Mouse (Mus musculus) urinary bladder, adult 18-20 months (tissue): Measurements from ENCODE around the gene Ager.

Experiments used
- DNase-seq, 2 experiments: peaks; one replicate each; pipeline ENCODE4 v3.0.0; 2022; ENCODE audit warnings: low spot score in 2 of 2, mixed read lengths in 2 of 2

The Ager gene

DNA sequence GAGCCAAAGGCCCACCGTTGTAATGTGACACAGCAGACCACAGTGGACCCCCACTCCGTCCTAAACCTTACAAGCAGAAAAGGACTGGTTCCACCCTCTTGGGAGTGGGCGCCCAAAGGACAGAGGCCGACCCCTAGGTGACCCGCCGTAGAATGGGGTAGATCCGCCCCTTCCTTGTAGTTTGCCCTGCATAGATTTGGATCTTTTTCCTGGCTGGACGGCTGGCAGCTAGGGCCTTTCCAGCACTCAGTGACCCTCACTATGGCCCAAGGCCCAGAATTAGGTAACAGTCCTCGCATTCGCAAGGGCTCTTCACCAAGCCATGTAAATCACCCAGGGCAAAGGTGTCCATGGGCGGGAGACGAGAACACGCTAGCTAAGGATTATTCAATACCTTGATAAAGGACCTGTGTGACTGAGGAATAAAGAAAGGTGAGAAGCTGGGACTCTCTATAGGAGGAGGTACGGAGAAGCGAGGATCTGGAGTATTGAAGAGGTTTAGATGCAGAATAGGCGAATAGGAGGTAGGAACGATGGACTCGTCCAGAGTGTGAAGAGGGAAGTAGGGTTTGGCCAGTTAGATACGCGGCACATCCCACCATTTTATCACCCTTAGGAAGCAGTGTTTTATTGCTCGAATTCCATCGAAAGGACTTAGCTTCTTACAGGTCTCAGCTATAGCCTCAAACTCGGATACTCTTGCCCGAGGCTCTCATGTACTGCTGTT, 7.0 kb downstream of the Ager start:
- peak in 1 of 2 experiments; percentile 34 for DNase-seq

DNA sequence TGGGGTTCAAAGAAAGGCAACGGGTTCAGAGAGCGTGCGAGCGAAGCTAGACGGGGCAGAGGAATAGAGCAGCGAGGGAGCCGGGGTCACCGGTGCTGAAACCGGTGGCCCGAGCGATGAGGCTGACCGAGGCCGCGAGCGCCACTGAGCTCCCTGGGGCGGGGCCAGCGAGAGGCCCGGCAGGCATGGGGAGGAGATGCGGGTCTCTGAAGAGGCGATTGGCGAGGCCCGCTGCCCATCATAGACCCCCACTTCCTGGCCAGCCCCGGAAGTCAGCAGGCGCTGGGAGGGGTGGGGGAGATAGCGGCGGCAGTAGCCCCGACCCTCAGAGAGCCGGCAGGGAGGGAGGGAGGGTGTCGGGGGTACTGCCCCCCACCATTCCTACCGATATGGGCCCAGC, 7.9 kb downstream of the Ager start:
- peak; percentile 95 to 98 for DNase-seq

DNA sequence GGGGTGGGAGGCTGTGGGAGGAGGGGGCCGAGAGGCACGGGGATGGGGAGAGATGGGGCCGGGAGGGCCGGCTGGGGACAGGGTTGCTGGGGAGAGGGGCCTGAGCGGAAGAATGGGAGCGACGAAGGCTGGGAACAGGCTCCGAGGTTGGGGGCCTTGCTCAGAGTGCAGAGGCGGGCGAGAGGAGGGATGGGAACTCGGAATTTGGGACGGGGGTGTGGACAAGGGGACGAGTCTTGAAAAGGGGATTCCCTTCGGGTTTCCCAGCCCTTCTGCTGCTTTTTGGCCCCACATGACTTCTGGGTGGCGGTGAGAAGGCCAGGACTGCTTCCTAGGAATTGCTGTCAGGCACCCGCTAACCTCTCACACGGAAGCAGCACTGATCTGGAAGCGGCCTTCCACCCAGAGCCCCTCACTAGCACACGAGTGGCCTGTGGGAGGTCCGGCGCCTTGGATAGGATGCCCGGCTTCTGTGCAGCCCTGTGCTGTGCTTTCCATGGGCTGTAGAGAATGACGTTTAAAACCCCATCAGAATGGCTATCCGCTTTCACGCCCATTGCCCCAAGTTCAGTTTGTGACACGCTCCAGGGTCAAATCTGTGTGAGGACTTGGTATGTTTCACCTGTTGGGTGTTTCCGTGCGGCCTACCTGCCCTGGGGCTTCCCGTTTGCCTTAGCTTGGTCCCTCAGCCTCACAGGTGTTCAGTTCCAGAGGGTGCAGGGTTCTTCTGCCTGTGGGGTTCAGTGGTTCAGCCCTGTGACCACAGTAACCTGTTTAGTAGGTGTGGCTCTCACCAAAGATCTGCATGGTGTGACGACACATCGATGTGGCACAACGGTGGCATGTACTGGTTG, 8.8 kb downstream of the Ager start:
- no peak for DNase-seq

DNA sequence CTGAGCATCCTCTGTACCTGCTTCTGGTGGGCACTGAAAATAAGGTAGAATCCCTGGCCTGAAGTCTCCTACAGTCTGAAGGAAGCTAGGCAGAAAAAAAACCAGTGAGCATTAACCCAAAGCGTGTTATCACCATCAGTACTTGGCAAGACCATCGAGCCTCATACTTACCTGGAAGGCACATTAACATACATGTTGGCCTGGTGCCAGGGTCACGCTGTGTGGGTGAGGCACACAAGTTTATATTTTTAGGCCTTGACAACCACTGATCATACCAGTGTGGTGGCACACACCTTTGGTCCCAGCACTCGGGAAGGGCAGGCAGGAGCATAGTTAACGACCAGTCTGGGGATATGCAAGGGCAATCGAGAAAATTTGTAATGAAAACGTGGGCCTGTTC, 10.3 kb downstream of the Ager start:
- no peak for DNase-seq

DNA sequence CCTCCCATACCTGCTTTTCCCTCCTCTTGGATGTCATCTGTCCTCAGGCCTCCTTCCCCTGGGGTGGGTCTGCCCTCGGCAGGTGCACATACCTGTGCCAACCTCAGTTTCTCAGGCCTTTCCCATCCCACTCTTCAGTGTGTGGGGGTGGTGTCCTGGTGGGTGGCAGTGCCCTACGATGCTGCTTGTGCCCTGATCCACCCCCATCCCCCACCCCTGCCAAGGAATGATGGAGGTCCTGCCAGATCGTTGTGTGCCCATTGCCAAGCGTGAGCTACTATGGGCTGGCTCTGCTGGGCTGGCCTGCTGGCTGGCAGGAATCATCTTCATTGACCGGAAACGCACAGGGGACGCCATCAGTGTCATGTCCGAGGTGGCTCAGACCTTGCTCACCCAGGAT, 13.4 kb downstream of the Ager start:
- DNase-seq: no peak

DNA sequence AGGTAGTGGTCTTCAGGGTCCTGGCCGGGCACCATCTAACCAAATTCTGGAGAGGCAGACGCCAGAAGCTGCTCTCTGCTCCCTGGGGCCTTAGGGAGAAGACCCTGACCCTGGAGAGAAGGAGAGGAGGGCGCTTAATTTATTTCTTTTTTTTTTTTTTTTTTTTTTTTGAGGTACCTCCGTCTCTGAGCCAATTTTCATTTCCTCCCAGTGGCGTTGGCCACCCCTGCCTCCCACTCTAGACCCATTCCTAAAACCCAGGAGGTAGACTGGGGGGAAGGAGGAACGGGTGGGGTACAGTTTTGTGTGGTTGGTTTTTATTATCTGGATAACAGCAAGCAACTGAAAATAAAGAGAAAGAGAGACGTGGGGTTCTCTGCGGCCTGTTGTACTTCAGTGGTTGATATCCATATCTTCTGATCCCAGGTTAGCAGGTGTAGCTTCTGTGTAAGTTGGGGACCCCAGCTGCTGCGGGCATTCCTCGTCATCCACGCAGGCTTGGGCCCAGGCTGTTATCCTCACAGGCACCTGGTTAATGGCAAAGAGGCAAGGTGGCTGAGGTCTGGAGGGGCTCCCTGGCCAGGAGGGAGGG, 15.5 kb downstream of the Ager start:
- no peak for DNase-seq

DNA sequence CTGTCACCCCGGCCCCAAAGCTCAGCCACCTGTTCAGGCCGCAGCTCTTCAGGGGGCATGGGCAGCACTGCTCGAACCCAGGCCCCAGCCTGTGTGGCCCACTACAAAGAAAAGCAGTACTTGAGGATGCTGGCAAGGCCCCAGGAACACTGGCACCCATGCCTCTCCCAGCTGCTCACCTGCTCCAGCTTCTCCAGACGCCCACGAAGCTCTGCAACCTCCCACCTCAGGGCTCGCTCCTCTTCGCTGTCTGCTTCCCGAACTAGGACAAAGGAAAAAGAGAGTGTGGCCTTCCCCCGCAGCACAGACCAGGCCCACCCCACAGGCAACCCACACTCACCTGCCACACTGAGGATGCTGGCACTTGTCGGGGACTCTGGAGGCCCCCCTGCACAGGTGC, 16.2 kb downstream of the Ager start:
- no peak for DNase-seq

DNA sequence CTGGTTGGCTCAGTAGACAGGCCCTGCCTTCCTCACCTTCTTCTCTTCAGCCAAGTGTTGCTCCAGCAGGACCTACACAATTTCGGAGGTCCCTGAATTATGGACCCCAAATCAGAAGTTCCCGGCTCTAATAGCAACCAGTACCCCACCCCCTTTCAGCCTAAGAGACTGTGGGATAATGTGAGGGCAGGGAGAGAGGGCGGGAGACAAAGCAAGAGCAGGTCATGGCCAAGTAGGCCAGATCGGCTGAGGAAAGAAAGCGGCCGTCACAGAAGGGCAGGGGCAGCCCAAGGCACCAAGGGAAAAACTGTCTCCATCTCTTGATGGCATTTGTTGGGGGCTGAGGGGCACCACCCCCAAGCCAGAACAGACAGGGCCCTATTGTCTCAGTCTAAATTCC, 18.2 kb downstream of the Ager start, which contains the start of gene Egfl8:
TSS of gene Egfl8 (minus strand) at position 101 of the 400 bp plus-strand sequence.
- DNase-seq: no peak

DNA sequence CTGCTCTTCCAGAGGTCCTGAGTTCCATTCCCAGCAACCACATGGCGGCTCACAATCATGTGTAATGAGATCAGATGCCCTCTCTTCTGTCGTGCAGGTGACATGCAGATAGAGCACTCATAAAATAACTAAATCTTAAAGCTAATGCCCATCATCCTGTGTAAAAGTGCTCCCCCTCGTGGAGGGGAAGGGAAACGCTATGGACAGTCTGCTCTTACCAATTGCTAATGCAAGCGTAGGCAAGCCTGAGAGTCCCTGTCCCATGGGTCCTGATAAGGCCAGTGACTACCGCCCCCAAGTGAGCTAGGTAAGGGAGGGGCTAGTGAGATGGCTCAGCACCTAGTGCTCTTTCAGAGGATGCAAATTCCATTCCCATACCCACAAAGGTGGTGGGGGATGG, 21.3 kb downstream of the Ager start:
- peak in 1 of 2 experiments; percentile 68 for DNase-seq

DNA sequence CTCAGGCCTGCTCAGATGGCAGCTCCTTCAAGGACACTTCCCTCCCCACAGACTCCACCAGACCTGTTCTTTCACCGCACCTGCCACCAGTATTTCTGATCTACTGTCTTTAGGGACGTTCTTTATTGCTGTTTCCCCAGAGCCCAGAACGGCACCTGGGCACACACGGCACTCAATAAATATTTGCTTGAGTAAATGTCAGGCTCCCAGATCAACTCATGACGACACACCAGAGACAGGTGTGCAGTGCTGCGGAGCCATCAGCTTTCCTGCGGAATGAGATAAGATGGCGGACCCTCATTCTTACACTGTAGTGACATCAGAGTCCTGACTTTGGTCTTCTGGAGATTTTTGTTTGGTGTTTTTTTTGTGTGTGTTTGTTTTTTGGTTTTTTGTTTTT, 23.3 kb downstream of the Ager start:
- DNase-seq: no peak

DNA sequence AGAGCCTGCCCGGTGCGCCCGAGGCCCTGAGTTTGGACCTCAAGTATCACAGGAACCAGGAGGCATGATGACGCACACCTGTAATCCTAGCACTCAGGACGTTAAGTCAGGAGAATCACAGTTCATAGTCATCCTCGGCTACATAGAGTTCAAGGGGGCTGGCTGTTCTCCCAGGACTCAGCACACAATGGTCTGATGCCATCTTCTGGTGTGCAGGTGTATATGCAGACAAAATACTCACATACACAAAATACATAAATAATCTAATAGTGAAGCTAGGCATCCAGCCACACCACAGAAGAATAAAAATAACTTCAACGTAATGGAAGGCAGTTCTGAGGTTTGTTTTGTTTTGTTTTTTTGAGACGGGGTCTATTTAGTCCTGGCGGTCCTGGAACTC, 25.5 kb downstream of the Ager start:
- DNase-seq: no peak

DNA sequence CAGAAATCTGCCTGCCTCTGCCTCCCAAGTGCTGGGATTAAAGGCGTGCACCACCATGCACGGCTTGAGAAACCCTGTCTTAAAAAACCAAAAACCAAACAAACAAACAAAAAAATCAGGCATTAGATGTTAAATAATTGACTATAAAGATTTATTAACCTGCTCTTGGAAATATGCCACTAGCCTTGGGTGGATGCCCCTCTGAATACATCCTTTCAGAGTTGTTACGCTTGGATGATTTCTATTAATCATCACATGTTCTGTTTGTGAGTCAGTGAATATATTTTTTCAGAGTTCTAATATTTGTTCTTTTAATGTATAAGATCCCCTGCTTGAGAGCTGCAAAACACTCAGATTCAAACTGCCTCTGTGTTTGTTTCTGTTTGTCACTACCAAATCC, 27.3 kb downstream of the Ager start:
- DNase-seq: no peak

DNA sequence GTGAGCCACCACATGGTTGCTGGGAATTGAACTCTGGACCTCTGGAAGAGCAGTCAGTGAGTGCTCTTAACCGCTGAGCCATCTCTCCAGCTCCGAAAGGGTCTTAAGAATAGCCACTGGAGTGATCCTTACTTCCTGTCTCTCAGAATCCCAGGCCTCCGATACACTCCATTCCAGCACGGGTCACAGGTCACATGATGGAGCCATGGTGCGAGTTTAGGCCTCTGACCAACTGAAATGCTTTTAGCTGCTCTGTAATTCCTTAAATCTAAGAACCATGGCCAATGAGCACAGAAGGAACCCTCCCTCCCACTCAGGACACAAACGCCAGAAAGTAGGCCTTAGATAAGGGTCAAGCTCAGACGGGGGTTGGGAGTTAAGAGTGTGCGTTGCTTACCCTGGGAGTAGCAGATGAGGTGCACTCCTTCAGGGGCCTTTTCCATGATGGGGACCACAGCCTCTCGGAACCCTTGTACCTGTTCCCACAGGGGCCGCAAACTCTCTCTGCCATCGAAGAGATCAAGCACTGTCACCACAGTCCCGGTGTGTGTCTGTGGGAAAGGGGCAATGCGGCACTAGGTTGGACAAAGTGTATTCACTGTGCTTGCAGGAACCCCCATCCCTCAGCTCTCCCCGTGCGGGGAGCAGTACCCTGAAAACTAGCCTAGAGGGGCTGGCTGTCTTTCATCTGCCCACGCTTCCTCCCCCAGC, 28.6 kb downstream of the Ager start:
- DNase-seq: no peak

DNA sequence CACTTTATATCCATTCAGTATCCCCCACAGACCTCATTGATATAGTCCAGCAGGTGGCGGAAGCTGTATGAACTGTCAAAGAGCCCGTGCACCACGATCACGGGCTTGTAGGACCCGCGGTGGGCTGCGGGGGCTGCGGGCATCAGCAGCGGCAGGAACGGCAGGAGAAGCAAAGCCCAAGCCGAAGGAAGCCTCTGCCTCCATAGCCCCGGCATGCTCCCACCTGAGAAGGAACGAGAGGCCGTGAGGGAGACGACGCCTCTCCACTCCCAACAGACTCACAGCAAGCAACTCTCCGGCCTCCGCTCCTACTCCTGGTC, 29.1 kb downstream of the Ager start:
- DNase-seq: no peak

DNA sequence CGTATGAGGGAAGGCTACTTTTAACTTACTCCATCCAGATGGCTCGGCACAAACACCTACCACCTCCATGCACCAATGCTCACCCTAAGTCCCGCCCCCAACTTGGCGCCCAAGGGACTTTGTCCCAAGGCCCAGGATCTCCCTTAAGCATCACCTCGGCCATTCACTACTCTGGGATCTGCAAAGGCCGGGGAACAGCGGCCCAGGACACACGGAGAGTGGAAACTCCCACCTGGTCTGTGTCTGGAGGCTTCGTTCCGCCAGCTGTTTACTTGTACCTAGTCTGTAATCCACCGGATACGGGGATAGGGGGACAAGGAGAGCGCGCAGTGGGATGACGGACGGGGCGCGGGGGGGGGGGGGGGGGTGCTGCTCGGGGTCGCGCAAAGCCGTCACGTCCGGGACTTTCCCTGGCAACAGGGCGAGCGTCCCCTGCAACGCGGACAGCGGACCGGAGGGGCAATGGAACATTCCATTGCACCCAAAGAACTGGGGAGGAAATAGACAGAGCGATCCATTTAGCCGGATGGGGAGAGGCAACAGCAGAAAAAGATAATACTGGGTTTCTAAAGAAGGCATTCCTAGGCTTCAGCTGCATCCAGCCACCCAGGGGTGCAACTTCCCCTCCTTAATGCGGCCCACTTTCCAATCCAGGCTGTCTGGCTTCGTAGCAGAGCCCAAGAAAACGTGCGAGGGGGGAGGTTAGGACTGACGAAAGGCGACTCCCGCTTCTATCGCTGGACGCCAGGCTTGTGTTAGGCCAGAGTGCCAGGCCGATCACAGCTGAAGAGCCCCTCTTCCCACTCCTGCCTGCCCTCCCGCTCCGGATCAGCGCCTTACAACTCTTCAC, 29.7 kb downstream of the Ager start:
- DNase-seq: peak; percentile 74 to 80

DNA sequence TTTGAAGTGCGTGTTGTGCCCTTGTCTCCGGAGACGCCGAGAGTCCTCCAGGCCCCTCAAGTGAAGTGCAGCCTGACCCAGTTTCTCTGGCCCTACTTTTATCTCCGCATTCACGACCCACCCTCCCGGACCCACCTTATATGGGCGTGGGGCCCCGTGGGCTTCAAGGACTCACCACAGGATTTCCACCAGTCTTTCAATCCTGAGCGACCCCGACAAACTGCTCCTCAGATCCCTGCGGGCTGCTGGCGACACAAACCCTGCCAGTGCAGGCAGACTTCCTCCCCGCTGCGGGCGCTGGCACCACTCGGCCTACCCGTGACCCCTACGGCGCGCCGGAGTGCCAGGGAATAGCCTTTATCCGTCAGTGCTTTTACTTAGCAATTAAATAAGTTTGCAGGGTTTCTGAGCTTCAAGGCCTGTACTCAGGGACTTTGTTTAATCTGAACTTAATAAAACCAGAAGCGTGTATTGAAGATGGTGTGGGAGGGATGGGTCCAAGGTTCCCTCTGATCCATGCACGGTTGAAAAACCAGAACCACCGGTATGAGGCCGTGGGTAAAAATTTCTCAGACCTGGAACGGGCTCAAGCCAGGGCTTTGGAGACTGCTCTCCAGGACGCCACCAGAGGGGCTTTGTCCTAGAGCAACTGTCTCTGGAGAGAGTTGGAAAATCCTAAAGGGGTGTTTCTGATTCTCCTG, 30.4 kb downstream of the Ager start, which contains the start of gene Ppt2:
TSS of gene Ppt2 (minus strand) at position 568 of the 701 bp plus-strand sequence.
- DNase-seq: no peak

DNA sequence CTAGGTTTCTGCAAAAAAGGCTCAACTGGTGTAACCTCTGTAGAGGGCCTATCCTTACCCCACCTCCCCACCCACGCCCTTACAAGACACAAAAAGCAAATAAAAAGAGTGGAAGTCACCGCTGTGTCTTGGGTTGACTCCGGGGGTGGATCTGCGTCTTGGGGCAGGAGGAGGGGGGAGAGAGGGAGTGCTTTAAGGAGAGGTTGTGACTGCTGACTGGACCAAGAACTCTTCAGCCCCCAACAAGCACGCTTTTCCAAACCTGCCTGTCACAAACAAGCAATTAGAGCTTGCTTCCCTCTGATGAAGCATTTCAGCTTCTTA, 30.9 kb downstream of the Ager start:
- DNase-seq: no peak

DNA sequence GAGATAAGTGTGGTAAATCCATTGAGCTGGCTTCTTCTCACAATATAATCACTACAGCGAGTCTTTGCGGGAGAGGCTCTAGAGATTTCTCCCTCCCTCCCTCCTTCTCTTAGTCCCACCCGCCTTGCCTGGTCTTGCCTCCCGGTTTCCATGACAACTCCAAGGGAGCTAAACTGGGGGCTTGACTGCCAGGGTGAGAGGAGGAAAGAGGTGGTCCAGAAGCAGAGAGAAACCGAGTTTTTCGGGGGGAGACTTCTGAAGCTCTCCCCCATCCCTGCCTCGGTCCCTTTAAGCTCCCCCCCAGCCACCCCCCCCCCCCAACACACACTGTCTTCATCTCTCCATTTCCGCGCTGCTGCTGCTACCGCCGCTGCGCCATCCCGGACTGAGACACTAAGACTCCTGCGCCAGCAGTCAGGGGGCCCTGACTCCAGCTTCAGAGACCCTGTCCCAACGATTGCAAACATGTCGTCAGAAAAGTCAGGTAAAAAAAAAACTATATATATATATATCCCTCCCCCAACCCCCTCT, 31.6 kb downstream of the Ager start, which contains the start of gene Prrt1:
TSS of gene Prrt1 (plus strand) at position 313 of the 531 bp plus-strand sequence.
- DNase-seq: no peak

DNA sequence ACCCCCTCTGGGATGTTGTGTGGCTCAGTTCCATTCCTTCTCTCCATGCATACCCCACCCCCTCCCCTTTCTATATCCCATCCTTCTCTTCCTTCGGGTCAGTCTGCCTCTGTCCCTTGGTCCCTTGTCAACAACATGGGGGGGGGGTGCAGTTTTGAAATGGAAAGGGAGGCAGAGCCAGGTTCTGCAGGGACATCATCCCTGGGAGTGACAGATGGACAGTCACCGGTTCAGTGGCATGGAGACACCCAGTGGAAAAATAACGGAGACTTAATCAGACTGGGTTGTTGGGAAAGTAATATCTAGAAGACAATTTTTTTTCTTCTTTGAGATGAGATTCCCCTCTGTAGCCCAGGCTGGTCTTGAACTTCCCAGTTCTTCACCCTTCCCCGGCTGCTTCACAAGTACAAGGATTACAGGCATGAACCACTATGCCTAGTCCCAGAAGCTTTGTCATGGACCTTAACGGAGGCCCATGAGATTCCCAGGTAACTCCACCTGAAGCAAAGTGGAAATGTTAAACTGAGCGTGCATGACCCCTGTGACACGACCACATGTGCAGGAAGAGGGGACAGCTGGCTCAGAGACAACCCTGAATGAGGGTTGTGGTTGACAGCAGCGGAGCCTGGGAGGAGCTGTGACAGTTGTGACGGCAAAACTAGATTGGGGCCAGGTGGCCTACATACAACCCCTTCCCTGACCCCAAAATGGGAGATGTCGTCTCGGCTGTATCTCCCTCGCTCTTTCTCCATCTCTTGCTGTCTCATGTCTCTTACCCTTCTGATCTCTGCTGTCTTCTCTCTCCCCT, 32.3 kb downstream of the Ager start:
- no peak for DNase-seq
